Mouse (Mus musculus) liver, adult 2 months (tissue): ENCODE measurements at regions not wholly inside any gene's neighbourhood (a gene's known extent, or its start where the extent isn't known, plus 50 kb on each side); places are given as distances from the start of the nearest gene placed in this dataset.

Experiments
- DNase-seq: peaks from one replicate; pipeline ENCODE4 v3.0.0-alpha.2; 2011; ENCODE audit warnings: low read depth, low spot score; ENCODE audit errors: extremely low read depth
- H3K27ac ChIP-seq: fragments of 200-500 bp; replicated peaks from 2 replicates; pipeline ENCODE4 v1.5.1; 2012; ENCODE audit warnings: low read depth, mild to moderate bottlenecking, control low read depth, inconsistent platforms, low read length; ENCODE audit not compliant: insufficient read depth
- H3K27me3 ChIP-seq: fragments of 200-500 bp; 2 replicates; pipeline ENCODE4 v1.6.1; 2012; ENCODE audit warnings: mild to moderate bottlenecking, moderate library complexity, low read length, inconsistent platforms; ENCODE audit not compliant: control insufficient read depth, insufficient read depth
- H3K36me3 ChIP-seq: fragments of 200-500 bp; 2 replicates; pipeline ENCODE4 v1.6.1; 2012; ENCODE audit warnings: low read length, inconsistent platforms; ENCODE audit not compliant: control insufficient read depth, insufficient read depth
- H3K4me1 ChIP-seq: fragments of 200-500 bp; 2 replicates; pipeline ENCODE4 v1.6.1; 2011; ENCODE audit warnings: low read length; ENCODE audit not compliant: control insufficient read depth, insufficient read depth
- H3K4me3 ChIP-seq: fragments of 200-500 bp; 2 replicates; pipeline ENCODE4 v1.5.1; 2011; ENCODE audit warnings: low read depth, mild to moderate bottlenecking, control low read depth, low read length, moderate library complexity; ENCODE audit not compliant: insufficient read depth
- H3K79me2 ChIP-seq: fragments of 200-500 bp; 2 replicates; pipeline ENCODE4 v1.6.1; 2012; ENCODE audit warnings: inconsistent platforms, mild to moderate bottlenecking, low read length, moderate library complexity; ENCODE audit not compliant: control insufficient read depth, insufficient read depth
- H3K9ac ChIP-seq: fragments of 200-500 bp; 2 replicates; pipeline ENCODE4 v1.6.1; 2012; ENCODE audit warnings: low read depth, mild to moderate bottlenecking, control low read depth, inconsistent platforms, low read length
- CTCF ChIP-seq: fragments of 200-500 bp; IDR thresholded peaks from 2 replicates; pipeline ENCODE4 v1.5.1; 2011; ENCODE audit warnings: low read depth, low read length, control low read depth
- POLR2A ChIP-seq: fragments of 200-500 bp; IDR thresholded peaks from 2 replicates; pipeline ENCODE4 v1.6.1; 2011; ENCODE audit warnings: low read length, control low read depth; ENCODE audit not compliant: insufficient read depth; ENCODE audit errors: extremely low read depth
- WGBS: fragments of 180-500 bp; shearing (Covaris S2); methylation state at CpG from one replicate; pipeline ENCODE4 v1.1.7; 2018; 5-methylcytosine and 5-hydroxymethylcytosine counted together

- no peak for DNase-seq
- Histone ChIP-seq H3K79me2 (no peaks in the 10 kb centered on the region), H3K9ac (no peak overlapping the region), H3K4me1 (no peaks in the 10 kb centered on the region), H3K27ac (no peak overlapping the region), H3K4me3 (no peak overlapping the region), H3K36me3 (no peaks in the 10 kb centered on the region), H3K27me3 (no peaks in the 10 kb centered on the region)
- no peak for TF ChIP-seq POLR2A
- no peak for TF ChIP-seq CTCF
- 60% methylated on average over 6 of the region's 6 CpGs for WGBS
These were observed 159.2 kb downstream of the Cyp26b1 start for GRCm38 (mm10) chr6:84434532-84434931.

GRCm38 (mm10) chr6:84431622-84431955 lies 162.1 kb downstream of the Cyp26b1 start:
- WGBS: 91% methylated on average over 2 of the region's 2 CpGs
- H3K79me2 ChIP-seq: no peaks in the 10 kb centered on the region
- H3K9ac ChIP-seq: no peak overlapping the region
- H3K27ac ChIP-seq: no peak overlapping the region
- no peak for DNase-seq
- H3K36me3 ChIP-seq: no peaks in the 10 kb centered on the region
- no peaks in the 10 kb centered on the region for H3K4me1 ChIP-seq
- H3K27me3 ChIP-seq: no peaks in the 10 kb centered on the region
- H3K4me3 ChIP-seq: no peak overlapping the region
- TF ChIP-seq POLR2A (no peak), CTCF (no peak)

- no peaks in the 10 kb centered on the region for H3K4me1 ChIP-seq
- DNase-seq: no peak
- H3K36me3 ChIP-seq: no peaks in the 10 kb centered on the region
- H3K9ac ChIP-seq: no peak overlapping the region
- WGBS: 69% methylated on average over 12 of the region's 12 CpGs
- no peaks in the 10 kb centered on the region for H3K27me3 ChIP-seq
- H3K27ac ChIP-seq: no peak overlapping the region
- H3K79me2 ChIP-seq: no peaks in the 10 kb centered on the region
- TF ChIP-seq CTCF: no peak
- no peak for TF ChIP-seq POLR2A
- no peak overlapping the region for H3K4me3 ChIP-seq
These were observed 162.6 kb downstream of the Cyp26b1 start for GRCm38 (mm10) chr6:84430925-84431621.

DNA sequence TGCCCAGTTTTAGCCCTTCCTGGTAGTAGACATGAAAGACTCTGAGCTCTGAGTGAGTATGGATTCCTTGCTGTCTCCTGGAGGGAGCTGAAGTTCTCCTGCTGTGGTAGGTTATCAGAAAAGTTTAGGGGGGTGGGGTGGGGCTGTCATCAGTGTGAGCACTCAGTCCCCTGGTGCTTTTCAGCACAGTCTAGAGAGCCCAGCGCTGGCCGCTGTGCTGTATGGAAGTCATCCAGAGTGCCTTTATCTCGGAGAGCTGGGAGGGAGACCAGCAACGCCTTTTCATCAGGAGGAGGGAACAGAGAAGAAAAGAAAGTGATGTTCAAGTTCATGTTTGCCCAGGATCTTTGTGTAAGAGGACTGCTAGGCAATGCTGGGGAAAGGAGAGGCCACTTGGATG lies 163.6 kb downstream of the Cyp26b1 start:
- H3K79me2 ChIP-seq: no peaks in the 10 kb centered on the region
- DNase-seq: no peak
- 68% methylated on average over 4 of the region's 4 CpGs for whole genome bisulfite sequencing
- no peaks in the 10 kb centered on the region for H3K36me3 ChIP-seq
- no peaks in the 10 kb centered on the region for H3K4me1 ChIP-seq
- H3K9ac ChIP-seq: no peak overlapping the region
- H3K4me3 ChIP-seq: no peak overlapping the region
- TF ChIP-seq CTCF (no peak), POLR2A (no peak)
- H3K27me3 ChIP-seq: no peaks in the 10 kb centered on the region
- no peak overlapping the region for H3K27ac ChIP-seq

DNA sequence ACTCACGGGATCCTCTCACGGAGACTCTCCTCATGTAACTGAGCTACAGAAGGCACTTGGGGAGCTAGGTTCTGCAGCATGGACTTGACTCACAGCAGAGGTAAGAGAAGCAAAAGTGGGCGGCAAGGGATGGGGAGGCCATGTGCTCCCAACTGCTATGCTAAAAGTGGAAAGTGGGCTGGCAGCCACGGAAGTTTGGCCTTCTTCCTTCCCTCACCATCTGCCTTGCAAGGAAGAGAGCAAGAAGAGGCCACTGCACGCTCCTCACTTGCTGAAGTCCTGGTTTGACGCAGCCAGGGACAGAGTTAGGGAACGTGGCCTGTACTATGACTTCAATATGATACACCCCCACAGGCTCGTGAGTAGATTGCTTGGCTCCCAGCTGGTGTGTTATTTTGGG lies 164.5 kb downstream of the Cyp26b1 start:
- no peak overlapping the region for H3K4me3 ChIP-seq
- H3K79me2 ChIP-seq: no peaks in the 10 kb centered on the region
- H3K27ac ChIP-seq: no peak overlapping the region
- no peaks in the 10 kb centered on the region for H3K36me3 ChIP-seq
- no peaks in the 10 kb centered on the region for H3K4me1 ChIP-seq
- H3K27me3 ChIP-seq: no peaks in the 10 kb centered on the region
- H3K9ac ChIP-seq: no peak overlapping the region
- DNase-seq: no peak
- 77% methylated on average over 8 of the region's 8 CpGs for WGBS
- TF ChIP-seq CTCF (no peak), POLR2A (no peak)

GRCm38 (mm10) chr6:84426691-84427090 lies 167.0 kb downstream of the Cyp26b1 start:
- Histone ChIP-seq H3K79me2 (no peaks in the 10 kb centered on the region), H3K4me1 (no peaks in the 10 kb centered on the region), H3K4me3 (no peak overlapping the region), H3K9ac (no peak overlapping the region), H3K27me3 (no peaks in the 10 kb centered on the region), H3K36me3 (no peaks in the 10 kb centered on the region), H3K27ac (no peak overlapping the region)
- TF ChIP-seq POLR2A (no peak), CTCF (no peak)
- no peak for DNase-seq
- WGBS: 80% methylated on average over 8 of the region's 8 CpGs
